Mouse (Mus musculus) adrenal gland, postnatal 36 days (tissue): ENCODE data around the gene Dusp28. TPM values are rescaled to one million over a fixed set of nuclear protein-coding genes. Genes with fewer than 3 reads are reported as not detected.

Experiments
- DNase-seq, 2 experiments: peaks; one replicate each; pipeline ENCODE4 v3.0.0; 2021; ENCODE audit warnings: mixed read lengths in 1 of 2
- total RNA-seq, 2 experiments: library from RNA; stranded (reverse); gene quantifications; 2 replicates each; pipeline ENCODE4 v1.2.3; 2021

The Dusp28 gene
- total RNA-seq, 2 experiments from 2014 or later = 12.0 to 13.7 TPM

DNA sequence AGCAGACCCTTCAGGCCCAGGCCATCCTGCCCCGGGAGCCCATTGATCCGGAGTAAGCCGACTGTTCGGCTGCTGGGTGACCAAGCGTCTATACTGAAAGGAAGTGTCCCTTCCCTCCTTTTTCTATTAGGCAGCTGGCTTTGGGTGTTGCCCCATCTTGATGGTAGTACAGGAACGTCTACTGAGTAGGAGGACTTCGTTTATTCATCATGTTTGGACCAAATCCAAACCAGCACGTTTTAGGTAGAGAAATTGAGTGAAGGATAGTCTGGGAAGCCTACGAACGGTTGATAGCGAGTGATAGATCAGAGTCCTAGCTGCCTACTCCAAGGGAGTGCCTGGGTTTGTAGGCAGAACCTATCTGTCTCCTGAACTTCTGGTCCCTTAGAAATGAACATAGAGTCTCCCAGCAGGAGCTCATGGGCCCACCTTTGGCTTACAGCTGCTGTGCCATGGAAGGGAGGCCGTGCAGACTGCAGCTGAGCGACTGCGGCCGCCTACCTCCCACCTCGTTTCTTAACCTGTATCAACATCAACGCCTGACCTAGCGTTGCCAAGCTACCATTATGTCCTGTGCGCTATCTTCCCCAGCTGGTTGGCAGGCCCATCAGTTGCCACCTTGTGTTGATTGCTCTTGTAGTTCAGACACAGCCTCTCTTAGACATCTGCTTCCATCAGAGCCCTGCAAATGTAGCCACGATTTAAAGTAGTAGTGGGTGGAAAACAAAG, 1.0 kb downstream of the Dusp28 start:
- DNase-seq = no peak

GRCm38 (mm10) chr1:92908664-92909063, 1.9 kb downstream of the Dusp28 start:
- no peak for DNase-seq

- DNase-seq = no peak
Observed at GRCm38 (mm10) chr1:92909068-92909467, 2.3 kb downstream of the Dusp28 start.

- peak; percentile 86 to 90 for DNase-seq
Observed at GRCm38 (mm10) chr1:92910239-92910885, 3.6 kb downstream of the Dusp28 start, which contains the start of gene Rnpepl1. Rnpepl1 (plus strand) TSS chr1:92910783.

DNA sequence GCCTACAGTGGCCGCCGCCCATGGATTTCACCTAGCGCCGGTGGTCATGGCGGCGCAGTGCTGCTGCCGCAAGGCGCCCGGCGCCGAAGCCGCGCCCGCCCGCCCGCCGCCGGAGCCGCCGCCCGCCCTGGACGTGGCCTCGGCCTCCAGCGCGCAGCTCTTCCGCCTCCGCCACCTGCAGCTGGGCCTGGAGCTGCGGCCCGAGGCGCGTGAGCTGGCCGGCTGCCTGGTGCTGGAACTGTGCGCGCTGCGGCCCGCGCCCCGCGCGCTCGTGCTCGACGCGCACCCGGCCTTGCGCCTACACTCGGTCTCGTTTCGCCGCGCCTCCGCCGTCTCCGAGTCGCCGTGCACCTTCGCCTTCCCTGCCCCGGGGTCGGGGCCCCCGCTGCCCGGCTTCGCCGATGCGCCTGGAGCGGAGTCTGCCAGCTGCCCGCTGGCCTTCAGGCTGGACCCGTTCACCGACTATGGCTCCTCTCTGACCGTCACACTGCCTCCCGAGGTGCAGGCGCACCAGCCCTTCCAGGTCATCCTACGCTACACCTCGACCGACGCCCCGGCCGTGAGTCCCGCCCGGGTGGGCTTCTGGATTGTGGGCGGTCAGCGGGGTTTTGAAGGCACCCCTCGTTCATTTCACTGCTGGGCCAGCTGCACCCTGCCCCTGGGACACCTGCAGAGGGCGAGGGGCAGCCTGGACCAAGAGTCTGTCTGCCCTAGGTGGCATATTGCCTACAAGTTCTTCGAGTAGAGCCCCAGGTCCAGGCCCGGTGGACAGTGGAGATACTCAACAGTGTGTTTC, 4.3 kb downstream of the Dusp28 start:
- peak; percentile 64 to 80 for DNase-seq

- no peak for DNase-seq
Observed at GRCm38 (mm10) chr1:92911721-92912138, 4.9 kb downstream of the Dusp28 start.

GRCm38 (mm10) chr1:92912286-92912685, 5.5 kb downstream of the Dusp28 start:
- DNase-seq = no peak

GRCm38 (mm10) chr1:92914239-92914638, 7.5 kb downstream of the Dusp28 start:
- peak in 1 of 2 experiments; percentile 39 for DNase-seq

GRCm38 (mm10) chr1:92914993-92915392, 8.2 kb downstream of the Dusp28 start:
- DNase-seq = no peak

GRCm38 (mm10) chr1:92916725-92917124, 9.9 kb downstream of the Dusp28 start:
- no peak for DNase-seq

- no peak for DNase-seq
Observed at GRCm38 (mm10) chr1:92919151-92919550, 12.4 kb downstream of the Dusp28 start.

DNA sequence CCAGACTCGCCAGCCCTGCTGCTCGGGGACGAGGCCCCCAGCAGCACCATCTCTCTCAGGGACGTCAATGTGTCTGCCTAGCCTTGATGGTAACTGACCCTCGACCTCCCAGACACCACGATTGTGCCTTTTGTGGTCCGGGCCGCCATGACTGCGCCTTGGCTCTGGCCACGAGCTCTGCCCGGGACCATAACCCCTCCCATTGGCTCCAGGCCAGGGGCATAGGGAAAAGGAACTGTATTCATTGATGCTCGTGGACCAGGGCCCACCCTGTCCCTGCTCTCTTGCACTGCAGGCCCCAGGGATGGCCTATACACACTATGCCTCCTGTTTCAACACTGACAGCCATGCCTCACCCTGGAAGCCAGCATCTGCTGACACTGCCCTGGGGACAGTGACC, 13.0 kb downstream of the Dusp28 start:
- DNase-seq = no peak

- DNase-seq = no peak
Observed at GRCm38 (mm10) chr1:92920474-92921200, 13.9 kb downstream of the Dusp28 start.

DNA sequence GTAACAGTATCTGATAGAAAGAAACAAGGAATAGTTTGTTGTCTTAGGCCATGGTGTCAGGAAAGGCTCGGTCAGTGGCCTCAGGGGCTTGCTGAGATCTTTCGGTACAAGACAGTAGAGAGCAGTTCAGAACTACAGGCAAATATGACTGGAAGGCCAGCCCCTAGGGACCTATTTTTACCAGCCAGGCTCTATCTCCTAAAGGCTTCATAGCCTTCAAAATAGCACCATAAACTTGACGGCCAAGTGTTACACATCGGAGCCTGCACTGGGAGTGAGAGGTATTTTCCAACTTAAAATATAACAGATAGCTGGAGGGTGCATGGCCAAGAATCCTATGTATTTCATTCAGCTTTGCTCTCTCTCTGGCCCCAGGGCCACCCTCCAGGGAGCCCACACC, 14.7 kb downstream of the Dusp28 start:
- DNase-seq = no peak

DNA sequence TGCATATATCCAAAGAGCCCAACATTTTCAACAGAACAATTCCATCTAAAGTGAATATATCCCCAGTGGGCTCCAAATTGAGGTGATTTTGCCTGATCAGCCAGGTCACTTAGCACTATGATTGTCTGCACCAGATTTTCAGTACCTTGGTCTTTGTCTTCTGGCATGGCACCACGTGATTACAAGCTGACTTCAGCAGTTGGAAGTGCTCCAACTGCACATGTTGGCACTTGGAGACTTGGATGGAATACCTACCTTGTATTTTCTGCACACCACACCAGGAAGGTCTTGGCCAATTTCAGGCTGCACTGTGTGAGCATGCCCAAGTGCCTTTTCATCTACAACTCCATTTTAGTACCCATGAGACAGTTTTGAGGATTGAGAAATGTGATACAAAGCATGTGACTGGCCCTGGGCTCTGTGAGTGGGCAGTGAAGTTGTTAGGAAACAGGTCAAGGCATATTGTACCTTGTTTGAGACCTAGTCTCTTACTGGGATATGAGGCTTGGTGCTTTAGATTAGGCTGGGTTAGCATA, 23.5 kb downstream of the Dusp28 start:
- DNase-seq = no peak

- DNase-seq = no peak
Observed at GRCm38 (mm10) chr1:92933611-92934010, 26.8 kb downstream of the Dusp28 start.

DNA sequence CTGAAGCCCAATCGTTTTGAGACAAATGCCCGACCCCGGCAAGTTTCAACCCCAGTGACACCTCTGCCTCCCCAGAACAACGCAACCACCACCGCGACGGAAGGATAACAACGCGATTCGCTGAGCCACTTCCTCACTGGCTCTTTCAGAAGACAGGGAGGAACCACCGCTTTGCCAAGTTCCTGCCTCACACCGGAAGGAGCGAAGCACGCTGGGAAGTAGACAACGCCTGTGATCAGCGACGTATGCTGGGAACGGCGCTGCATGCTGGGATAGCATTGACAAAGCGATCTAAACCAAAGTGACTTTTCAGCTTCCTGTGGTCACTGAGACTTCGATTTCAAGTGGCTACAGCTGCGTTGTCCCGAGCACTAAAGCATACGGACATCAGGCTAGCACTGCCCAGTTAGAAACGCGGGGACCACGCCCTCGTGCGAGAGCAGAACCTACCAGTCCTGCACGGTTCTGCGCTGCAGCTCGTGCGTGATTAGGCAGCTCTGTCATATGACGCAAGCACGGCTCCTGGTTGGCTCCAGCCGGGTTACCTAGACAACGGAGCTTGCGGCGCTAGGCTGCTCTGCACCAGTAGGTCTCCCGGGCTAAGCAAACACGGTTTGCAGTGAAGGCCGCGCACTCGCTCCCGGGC, 27.5 kb downstream of the Dusp28 start, which contains the start of gene Capn10:
Gene Capn10, plus strand, starts transcription at position 195 of the 646 bp plus-strand sequence.
- DNase-seq = peak; percentile 93

- DNase-seq = peak; percentile 71 to 80
Observed at GRCm38 (mm10) chr1:92935054-92935962, 28.5 kb downstream of the Dusp28 start.

- no peak for DNase-seq
Observed at GRCm38 (mm10) chr1:92935977-92936376, 29.2 kb downstream of the Dusp28 start.

GRCm38 (mm10) chr1:92936467-92936866, 29.7 kb downstream of the Dusp28 start:
- no peak for DNase-seq
